Mouse (Mus musculus): ENCODE data around the gene Tmc2.

DNA sequence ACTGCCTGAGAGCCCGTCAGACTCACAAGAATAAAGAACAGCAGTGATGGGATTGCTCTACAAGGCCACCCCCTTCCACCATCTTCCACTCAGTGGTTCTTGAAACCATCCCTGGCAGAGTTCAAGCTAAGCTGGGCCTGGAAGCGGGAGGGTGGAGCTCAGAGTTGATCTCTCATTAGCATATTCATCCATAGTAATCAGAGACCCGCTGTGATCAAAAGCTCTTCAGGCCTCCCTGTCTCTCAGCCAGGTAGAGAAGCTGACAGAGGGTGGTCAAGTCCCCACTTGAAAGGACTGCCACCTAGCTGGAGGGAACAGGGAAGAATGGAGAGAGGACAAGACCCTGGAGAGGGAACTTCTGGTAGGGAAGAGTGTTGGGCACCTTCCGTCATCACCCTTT is 108.0 kb downstream of the Tmc2 start:
- TF ChIP-seq POLR2A (IDR thresholded peaks at IDR 0.05; ENCODE audit: low read depth, low read length) (no peak), CTCF (IDR thresholded peaks at IDR 0.05; ENCODE audit: extremely low read depth, insufficient read length, insufficient replicate concordance, low read depth, low read length) (no peak)

Data from small intestine, adult 2 months (tissue).